Mouse (Mus musculus) C2C12 (cell line): ENCODE results near the gene Tent5a. TPM values are rescaled to one million over a fixed set of nuclear protein-coding genes. Genes with fewer than 3 reads are reported as not detected.
A peak's percentile ranks its signal among the peaks of the same experiment; 100 is the strongest.

Experiments used
- H3K27me3 ChIP-seq: one replicate; pipeline ENCODE4 v1.6.1; 2011; ENCODE audit not compliant: control insufficient read depth, insufficient read depth, insufficient read length
- H3K36me3 ChIP-seq: one replicate; pipeline ENCODE4 v1.6.1; 2011; ENCODE audit not compliant: control insufficient read depth, insufficient read depth
- H3K4me3 ChIP-seq: one replicate; pipeline ENCODE4 v1.5.1; 2011; ENCODE audit warnings: mild to moderate bottlenecking, control low read depth; ENCODE audit not compliant: poor library complexity, insufficient read depth, severe bottlenecking
- H3K79me2 ChIP-seq: one replicate; pipeline ENCODE4 v1.6.1; 2011; ENCODE audit not compliant: control insufficient read depth, insufficient read depth
- H3K79me3 ChIP-seq: one replicate; pipeline ENCODE4 v1.6.1; 2011; ENCODE audit warnings: low read depth, control low read depth
- H3ac ChIP-seq: one replicate; pipeline ENCODE3; 2011; ENCODE audit warnings: low read depth; ENCODE audit not compliant: control insufficient read depth, insufficient read length
- CEBPB ChIP-seq: IDR thresholded peaks from one replicate; pipeline ENCODE4 v1.6.1; 2011; ENCODE audit warnings: low read depth, mild to moderate bottlenecking, control low read depth, moderate library complexity
- CTCF ChIP-seq: IDR thresholded peaks from one replicate; pipeline ENCODE4 v1.5.1; 2011; ENCODE audit not compliant: control insufficient read depth, insufficient read depth, insufficient read length
- FOSL1 ChIP-seq: IDR thresholded peaks from one replicate; pipeline ENCODE4 v1.8.0; 2011; ENCODE audit warnings: mild to moderate bottlenecking, low read length; ENCODE audit not compliant: poor library complexity, insufficient read depth, severe bottlenecking
- MAX ChIP-seq: IDR thresholded peaks from one replicate; pipeline ENCODE4 v1.6.1; 2011; ENCODE audit warnings: mild to moderate bottlenecking, control low read depth
- MYOD1 ChIP-seq: IDR thresholded peaks from one replicate; pipeline ENCODE4 v1.6.1; 2011; ENCODE audit warnings: low read depth; ENCODE audit not compliant: control insufficient read depth, insufficient read length
- MYOG ChIP-seq: IDR thresholded peaks from one replicate; pipeline ENCODE4 v1.6.1; 2011; ENCODE audit not compliant: control insufficient read depth, insufficient read length; ENCODE audit errors: extremely low read depth
- USF1 ChIP-seq: IDR thresholded peaks from one replicate; pipeline ENCODE4 v1.6.1; 2011; ENCODE audit warnings: low read depth, mild to moderate bottlenecking, control low read depth, moderate library complexity
- long read RNA-seq, 2 experiments: library from polyadenylated mRNA; unstranded; transcript quantifications; one replicate each; pipeline ENCODE4 v2.0.0; 2019 to 2020
- polyA plus RNA-seq: library from polyadenylated mRNA; unstranded; fragments of >200 nt; fragmentation: generic; extraction: Trizol; gene quantifications from one replicate; pipeline ENCODE4 v1.2.1, GENCODE M21; 2012; ENCODE audit warnings: missing spikeins

Tent5a gene
- 0.32 TPM for polyA plus RNA-seq
- long read RNA-seq, experiment 1, partial matches to known transcripts: 1 of 1 reads
- long read RNA-seq, experiment 1, other reads (novel, unspliced or antisense): 0 of 1 reads
- long read RNA-seq, experiment 2, full-length matches to known transcripts: 2 of 2 reads
- long read RNA-seq, experiment 2, partial matches to known transcripts: 0 of 2 reads
- long read RNA-seq, experiment 2, other reads (novel, unspliced or antisense): 0 of 2 reads

DNA sequence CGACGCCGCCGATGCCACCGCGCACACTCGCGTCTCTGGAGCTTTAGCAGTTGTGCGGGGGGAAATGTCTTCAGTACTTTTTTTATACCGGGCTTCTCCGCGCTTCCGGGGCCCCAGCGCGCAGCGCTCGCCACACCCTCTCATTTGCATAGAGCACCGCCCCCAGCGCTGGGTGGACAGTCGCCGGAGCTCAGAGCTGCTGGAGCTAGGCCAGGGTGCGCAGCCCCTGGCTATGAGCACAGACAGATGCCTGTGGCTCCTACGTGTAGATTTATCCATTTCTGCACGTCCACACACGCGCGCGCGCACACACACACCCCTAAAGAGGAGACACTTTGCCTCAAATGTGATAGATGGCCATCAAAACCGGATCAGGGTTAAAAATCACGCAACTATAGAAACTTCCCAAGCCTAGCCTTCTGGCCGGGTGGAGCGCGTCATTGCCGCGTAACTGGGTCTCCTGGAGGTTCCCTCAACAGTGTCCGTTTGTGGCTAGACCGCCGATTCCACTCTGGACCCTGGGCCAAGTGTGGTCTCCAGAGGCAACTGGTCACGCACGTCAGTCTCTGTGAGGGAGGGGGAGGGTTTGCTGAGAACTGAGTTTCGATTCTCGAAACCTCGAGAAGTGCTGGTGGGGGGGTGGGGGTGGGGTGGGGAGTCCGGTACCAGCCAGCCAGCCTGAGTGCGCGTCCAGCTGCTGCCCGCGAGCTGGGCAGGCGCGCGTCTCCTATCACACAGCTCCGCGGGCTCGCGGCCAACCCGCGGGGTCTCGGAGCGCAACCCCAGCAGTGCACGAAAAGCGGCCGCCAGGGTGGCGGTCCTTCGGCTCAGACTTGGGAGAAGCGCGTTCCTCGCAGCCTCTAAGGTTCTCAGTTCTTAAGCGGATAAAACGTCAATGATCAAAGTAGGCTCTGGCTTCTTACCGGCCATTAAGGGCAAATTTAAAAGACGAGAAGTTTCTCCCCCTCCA is at the start of gene Tent5a:
Gene Tent5a (minus strand): TSS at position 107 of the 970 bp plus-strand sequence.
- Histone ChIP-seq H3K79me2 (no peaks in the 10 kb centered on the region), H3K4me3 (peak within 1 kb of the TSS; percentile 30), H3K36me3 (no peaks in the 10 kb centered on the region), H3ac (peak within 1 kb of the TSS; percentile 57), H3K27me3 (no peaks in the 10 kb centered on the region), H3K79me3 (no peaks in the 10 kb centered on the region)
- TF ChIP-seq MYOG: no peak
- TF ChIP-seq USF1: no peak
- no peak for TF ChIP-seq MAX
- TF ChIP-seq MYOD1: no peak
- TF ChIP-seq FOSL1: no peak
- TF ChIP-seq CEBPB: no peak
- TF ChIP-seq CTCF: no peak

DNA sequence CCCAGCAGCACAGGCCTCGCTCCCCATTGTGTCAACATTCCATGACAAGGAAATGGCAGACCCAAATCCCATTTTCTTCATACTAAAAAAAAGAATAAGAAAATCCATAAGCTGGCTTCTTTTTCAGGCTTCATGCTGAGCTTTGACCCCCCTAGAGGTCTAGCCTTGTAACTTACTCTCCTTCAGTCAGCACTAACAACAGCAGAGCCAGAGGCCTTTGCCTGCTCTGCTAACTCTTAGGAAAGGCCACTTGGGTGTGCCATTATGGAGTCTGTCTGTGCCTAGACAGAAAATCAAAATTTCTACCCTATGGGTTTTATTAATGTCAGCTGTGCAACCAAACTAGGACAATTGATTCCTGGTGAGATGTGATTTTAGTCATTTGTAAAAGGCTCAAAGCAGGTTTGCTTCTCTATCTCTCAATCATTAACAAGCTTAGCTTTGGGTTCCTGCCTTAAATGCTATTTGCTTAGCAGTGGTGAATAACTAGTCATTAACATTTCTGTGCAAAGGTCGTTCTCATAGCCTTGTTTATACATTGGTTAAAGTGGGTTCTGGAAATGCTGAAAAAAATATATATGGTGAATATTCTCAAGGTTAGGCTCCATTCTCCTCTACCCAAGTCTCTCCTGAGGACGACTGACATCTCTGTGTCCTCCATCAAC is 49.6 kb upstream of the Tent5a start:
- Histone ChIP-seq H3K36me3 (no peaks in the 10 kb centered on the region), H3K79me2 (no peaks in the 10 kb centered on the region), H3ac (no peak overlapping the region), H3K79me3 (no peaks in the 10 kb centered on the region), H3K4me3 (no peak overlapping the region), H3K27me3 (no peaks in the 10 kb centered on the region)
- no peak for TF ChIP-seq CTCF

DNA sequence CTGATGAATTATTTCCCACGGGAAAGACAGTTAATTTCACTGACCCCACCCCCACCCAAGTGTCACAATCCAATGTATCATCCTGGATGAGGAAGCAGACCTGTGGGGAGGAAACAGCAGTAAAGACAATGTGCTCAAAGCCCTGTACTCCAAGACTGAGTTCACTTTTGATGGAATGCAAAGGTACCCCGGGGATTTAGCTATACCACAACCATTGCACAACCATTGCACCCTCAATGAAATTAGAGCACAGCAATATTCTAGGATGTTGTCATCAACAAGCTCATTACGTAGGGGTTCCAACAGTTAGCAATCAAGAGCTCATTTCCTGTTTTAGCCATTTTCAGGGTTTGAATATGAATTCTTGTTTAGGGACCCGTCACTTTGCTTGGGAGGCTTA is 48.0 kb upstream of the Tent5a start:
- H3K27me3 ChIP-seq: no peaks in the 10 kb centered on the region
- H3K79me3 ChIP-seq: no peaks in the 10 kb centered on the region
- no peaks in the 10 kb centered on the region for H3K79me2 ChIP-seq
- H3K36me3 ChIP-seq: no peaks in the 10 kb centered on the region
- TF ChIP-seq MYOG (no peak), CTCF (no peak), CEBPB (no peak), MAX (no peak), FOSL1 (no peak), MYOD1 (no peak), USF1 (no peak)
- H3K4me3 ChIP-seq: no peak overlapping the region
- no peak overlapping the region for H3ac ChIP-seq

DNA sequence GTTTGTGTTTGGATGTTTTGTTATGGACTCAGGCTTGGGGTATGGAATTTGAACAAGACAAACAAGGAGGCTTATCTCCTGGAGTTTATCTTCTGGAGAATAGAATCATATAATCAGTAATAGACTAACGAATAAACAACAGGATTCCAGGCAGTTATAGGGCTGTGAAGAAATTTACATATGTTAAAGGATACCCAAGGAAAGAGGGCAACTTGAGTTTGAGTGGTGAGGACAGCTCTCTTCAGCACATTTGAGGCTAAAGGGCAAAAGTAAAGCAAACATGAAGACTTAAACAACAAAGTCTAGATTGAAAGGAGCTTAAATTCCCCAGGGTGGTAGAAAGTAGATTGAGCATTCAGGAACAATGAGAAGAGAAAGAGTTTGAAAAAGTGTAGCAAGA is 44.9 kb upstream of the Tent5a start:
- Histone ChIP-seq H3K79me3 (no peaks in the 10 kb centered on the region), H3K4me3 (no peak overlapping the region)
- TF ChIP-seq MAX: no peak
- TF ChIP-seq MYOG: no peak
- no peak for TF ChIP-seq FOSL1

DNA sequence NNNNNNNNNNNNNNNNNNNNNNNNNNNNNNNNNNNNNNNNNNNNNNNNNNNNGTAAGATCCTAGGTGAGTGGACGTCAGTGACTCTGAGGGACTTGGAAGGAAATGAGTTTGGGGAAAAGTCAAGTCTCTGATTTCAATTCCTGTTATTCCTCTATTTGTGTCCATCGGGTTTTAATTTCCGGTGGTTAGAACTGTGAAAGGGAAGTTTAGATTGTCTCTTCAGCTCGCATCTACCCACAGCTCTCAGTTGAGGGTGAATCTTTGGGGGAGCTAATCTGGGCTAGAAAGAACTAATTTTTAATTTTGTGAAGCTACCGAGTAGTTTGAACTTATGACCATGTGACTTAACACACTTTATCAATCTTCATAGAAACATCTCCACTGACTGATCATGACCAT is 42.4 kb upstream of the Tent5a start:
- no peaks in the 10 kb centered on the region for H3K79me3 ChIP-seq
- no peak overlapping the region for H3ac ChIP-seq
- TF ChIP-seq FOSL1 (no peak), CTCF (no peak), CEBPB (no peak)
- no peaks in the 10 kb centered on the region for H3K79me2 ChIP-seq
- no peaks in the 10 kb centered on the region for H3K36me3 ChIP-seq
- H3K27me3 ChIP-seq: no peaks in the 10 kb centered on the region
- H3K4me3 ChIP-seq: no peak overlapping the region

More for the DNA sequence above, 44.9 kb upstream of the Tent5a start:
- Histone ChIP-seq H3K36me3 (no peaks in the 10 kb centered on the region), H3K27me3 (no peaks in the 10 kb centered on the region), H3K79me2 (no peaks in the 10 kb centered on the region), H3ac (no peak overlapping the region)
